Mouse (Mus musculus) intestine, embryonic 14.5 days (tissue): Measurements from ENCODE around the gene Gpc1. TPM values are rescaled to one million over a fixed set of nuclear protein-coding genes. Genes with fewer than 3 reads are reported as not detected.

Source experiments
- ATAC-seq: fragments of 200-750 bp; cut with Nextera tagmentation; replicated peaks from 2 replicates; pipeline ENCODE4 v1.8.0; 2017; ENCODE audit warnings: low read depth, moderate number of reproducible peaks, moderate TSS enrichment, moderate library complexity; ENCODE audit not compliant: low FRiP score, low TSS enrichment
- DNase-seq: peaks from one replicate; pipeline ENCODE4 v3.0.0-alpha.2; 2018; ENCODE audit warnings: low spot score
- H3K27ac ChIP-seq: fragments of 300-500 bp; sonication (generic); 2 replicates; pipeline ENCODE4 v1.5.1; 2014; ENCODE audit warnings: low read depth, mild to moderate bottlenecking, control low read depth
- H3K27me3 ChIP-seq: fragments of 300-500 bp; sonication (generic); replicated peaks from 2 replicates; pipeline ENCODE4 v1.6.1; 2014; ENCODE audit warnings: low read length, control low read depth; ENCODE audit not compliant: control insufficient read depth, insufficient read depth
- H3K36me3 ChIP-seq: fragments of 300-500 bp; sonication (generic); 2 replicates; pipeline ENCODE4 v1.6.1; 2014; ENCODE audit warnings: low read length, control low read depth; ENCODE audit not compliant: control insufficient read depth, insufficient read depth
- H3K4me1 ChIP-seq: fragments of 300-500 bp; sonication (generic); replicated peaks from 2 replicates; pipeline ENCODE4 v1.6.1; 2014; ENCODE audit warnings: low read length, control low read depth, mixed read lengths; ENCODE audit not compliant: control insufficient read depth, insufficient read depth
- H3K4me2 ChIP-seq: fragments of 300-500 bp; sonication (generic); 2 replicates; pipeline ENCODE4 v1.6.1; 2014; ENCODE audit warnings: low read length
- H3K4me3 ChIP-seq: fragments of 300-500 bp; sonication (generic); 2 replicates; pipeline ENCODE4 v1.5.1; 2014; ENCODE audit warnings: low read depth, low read length, control low read depth, mixed read lengths
- H3K9ac ChIP-seq: fragments of 300-500 bp; sonication (generic); 2 replicates; pipeline ENCODE4 v1.6.1; 2014; ENCODE audit warnings: mild to moderate bottlenecking, low read length
- H3K9me3 ChIP-seq: fragments of 300-500 bp; sonication (generic); 2 replicates; pipeline ENCODE4 v1.6.1; 2016; ENCODE audit warnings: low read length, control low read depth; ENCODE audit not compliant: control insufficient read depth
- WGBS: fragments of 180-500 bp; shearing (Covaris S2); extraction: QIAGEN DNeasy Blood & Tissue Kit; methylation state at CpG from one replicate; pipeline ENCODE4 v1.1.7; 2014; 5-methylcytosine and 5-hydroxymethylcytosine counted together
- microRNA counts: library from miRNA; unstranded; fragments of <30 nt; microRNA quantifications from one replicate; lab custom pipeline; 2016
- microRNA-seq: library from miRNA; unstranded; fragments of <30 nt; microRNA quantifications from one replicate; pipeline ENCODE4, GENCODE M21; 2016
- polyA plus RNA-seq: library from polyadenylated mRNA; unstranded; fragments of >200 nt; fragmentation: Nextera tagmentation; extraction: Ambion mirVana; gene quantifications from 2 replicates; pipeline ENCODE4 v1.2.1, GENCODE M21; 2014

Gene Gpc1
- polyA plus RNA-seq, 1 experiment from 2014 or later: 47.9 TPM

GRCm38 (mm10) chr1:92905703-92906310 is 74.4 kb downstream of the Gpc1 start:
- ATAC-seq: no peak
- Histone ChIP-seq H3K9ac (no peak overlapping the region), H3K36me3 (no peaks in the 10 kb centered on the region), H3K4me2 (no peak overlapping the region), H3K27ac (no peak overlapping the region), H3K9me3 (no peaks in the 10 kb centered on the region), H3K27me3 (no peaks in the 10 kb centered on the region), H3K4me1 (peaks cover 18% of the 10 kb centered on the region), H3K4me3 (no peak overlapping the region)
- DNase-seq: no peak
- 83% methylated on average over 2 of the region's 2 CpGs for WGBS

- Histone ChIP-seq H3K4me3 (peak within 1 kb of the TSS; percentile 86), H3K27me3 (no peaks in the 10 kb centered on the region), H3K27ac (peak within 1 kb of the TSS; percentile 81), H3K36me3 (no peaks in the 10 kb centered on the region), H3K4me2 (peak within 1 kb of the TSS; percentile 69), H3K4me1 (peaks cover 23% of the 10 kb centered on the region), H3K9me3 (no peaks in the 10 kb centered on the region), H3K9ac (peak within 1 kb of the TSS; percentile 63)
- WGBS: under 1% methylated on average over 81 of the region's 81 CpGs
- DNase-seq (peak; percentile 90), ATAC-seq (peak; percentile 91)
Observed at GRCm38 (mm10) chr1:92906779-92907631, 75.6 kb downstream of the Gpc1 start, which contains the start of gene Dusp28. Gene Dusp28 (plus strand): TSS chr1:92906981.

GRCm38 (mm10) chr1:92907632-92908360 is 76.4 kb downstream of the Gpc1 start:
- H3K9me3 ChIP-seq: no peaks in the 10 kb centered on the region
- H3K36me3 ChIP-seq: no peaks in the 10 kb centered on the region
- peak overlapping the region; percentile 81; the same call in 1 of the 2 replicates for H3K27ac ChIP-seq
- no peak for ATAC-seq
- peak overlapping the region; percentile 86 for H3K4me3 ChIP-seq
- 45% methylated on average over 20 of the region's 20 CpGs for WGBS
- no peak for DNase-seq
- peak overlapping the region; percentile 63 for H3K9ac ChIP-seq
- H3K27me3 ChIP-seq: no peaks in the 10 kb centered on the region
- peak overlapping the region; percentile 69 for H3K4me2 ChIP-seq
- peaks cover 29% of the 10 kb centered on the region for H3K4me1 ChIP-seq

GRCm38 (mm10) chr1:92908664-92909063 is 77.2 kb downstream of the Gpc1 start:
- H3K4me2 ChIP-seq: no peak overlapping the region
- DNase-seq: no peak
- no peak overlapping the region for H3K4me3 ChIP-seq
- no peak for ATAC-seq
- peaks cover 25% of the 10 kb centered on the region for H3K4me1 ChIP-seq
- no peaks in the 10 kb centered on the region for H3K9me3 ChIP-seq
- no peaks in the 10 kb centered on the region for H3K36me3 ChIP-seq
- no peak overlapping the region for H3K27ac ChIP-seq
- no peak overlapping the region for H3K9ac ChIP-seq
- WGBS: 89% methylated on average over 3 of the region's 3 CpGs
- no peaks in the 10 kb centered on the region for H3K27me3 ChIP-seq

- Histone ChIP-seq H3K4me1 (peaks cover 25% of the 10 kb centered on the region), H3K27ac (no peak overlapping the region), H3K27me3 (no peaks in the 10 kb centered on the region), H3K9ac (no peak overlapping the region), H3K36me3 (0 out of 2 replicates have a peak, but pooled peaks cover 2% of the 10 kb centered on the region), H3K4me2 (no peak overlapping the region), H3K4me3 (no peak overlapping the region), H3K9me3 (no peaks in the 10 kb centered on the region)
- DNase-seq (no peak), ATAC-seq (no peak)
- WGBS: 70% methylated on average over 4 of the region's 4 CpGs
Observed at GRCm38 (mm10) chr1:92909068-92909467, 77.6 kb downstream of the Gpc1 start.

MicroRNAs within 50 kb of the gene (microRNA counts, 519-probe panel; counts per million panel counts)
- 4,151 counts per million, percentile 64 among the panel's probes with 10 or more counts for microRNA mmu-miR-149 (lab: Ali Mortazavi, UCI)

Small RNA genes within 50 kb of the gene (microRNA-seq; reads per million reads assigned to microRNA genes)
- gene Mir149: 3,596 reads per million, percentile 89 among the genes with 10 or more reads in this experiment

Other genes with a start within 250 kb of the Gpc1 start
- not detected in 2 replicates for gene Olfr1412, start 245.9 kb upstream of the Gpc1 start, polyA plus RNA-seq
- gene Olfr1411, start 237.2 kb upstream of the Gpc1 start, polyA plus RNA-seq: not detected in 2 replicates
- not detected in 2 replicates for gene Olfr1410, start 225.9 kb upstream of the Gpc1 start, polyA plus RNA-seq
- not detected in 2 replicates for gene Olfr12, start 213.9 kb upstream of the Gpc1 start, polyA plus RNA-seq
- gene Cops9, start 189.7 kb upstream of the Gpc1 start, polyA plus RNA-seq: 424 and 467 TPM in 2 replicates
- 0.09 TPM in 1 of 2 replicates, not detected in the other for gene Otos, start 182.8 kb upstream of the Gpc1 start, polyA plus RNA-seq
- gene Ankmy1, start 71.3 kb downstream of the Gpc1 start, polyA plus RNA-seq: 0.30 and 0.79 TPM in 2 replicates
- gene Dusp28, start 75.3 kb downstream of the Gpc1 start, polyA plus RNA-seq: 9.9 and 12.1 TPM in 2 replicates
- gene Rnpepl1, start 79.1 kb downstream of the Gpc1 start, polyA plus RNA-seq: 28.4 and 36.8 TPM in 2 replicates
- gene Capn10, start 102.7 kb downstream of the Gpc1 start, polyA plus RNA-seq: 25.6 and 26.5 TPM in 2 replicates
- gene Gpr35, start 119.2 kb downstream of the Gpc1 start, polyA plus RNA-seq: 5.7 and 7.0 TPM in 2 replicates
- 0.16 TPM in 1 of 2 replicates, not detected in the other for gene Aqp12, start 174.7 kb downstream of the Gpc1 start, polyA plus RNA-seq